Mouse (Mus musculus) right cerebral cortex, postnatal 14 days (tissue): ENCODE results near the gene Nmi.

Experiments used
- DNase-seq: peaks from one replicate; pipeline ENCODE4 v3.0.0; 2022

Nmi gene

GRCm38 (mm10) chr2:51938750-51939149, 34.5 kb downstream of the Nmi start:
- no peak for DNase-seq

- no peak for DNase-seq
Measured at GRCm38 (mm10) chr2:51937004-51937403, 36.3 kb downstream of the Nmi start.

GRCm38 (mm10) chr2:51936585-51936984, 36.7 kb downstream of the Nmi start:
- DNase-seq, result no peak

GRCm38 (mm10) chr2:51935921-51936320, 37.4 kb downstream of the Nmi start:
- DNase-seq, result no peak

- DNase-seq, result peak; percentile 75
Measured at GRCm38 (mm10) chr2:51934574-51935334, 38.5 kb downstream of the Nmi start, which contains the start of gene Rbm43. TSS of gene Rbm43 (minus strand) at chr2:51935163.

GRCm38 (mm10) chr2:51933341-51934134, 39.8 kb downstream of the Nmi start:
- no peak for DNase-seq

GRCm38 (mm10) chr2:51931241-51931640, 42.1 kb downstream of the Nmi start:
- no peak for DNase-seq

- DNase-seq, result peak; percentile 62
Measured at GRCm38 (mm10) chr2:51914944-51915680, 58.2 kb downstream of the Nmi start.

GRCm38 (mm10) chr2:51914532-51914931, 58.8 kb downstream of the Nmi start:
- DNase-seq, result no peak

GRCm38 (mm10) chr2:51912740-51913139, 60.6 kb downstream of the Nmi start:
- DNase-seq, result no peak

GRCm38 (mm10) chr2:51911864-51912263, 61.4 kb downstream of the Nmi start:
- no peak for DNase-seq

- DNase-seq, result no peak
Measured at GRCm38 (mm10) chr2:51907538-51908110, 65.7 kb downstream of the Nmi start.

- DNase-seq, result no peak
Measured at GRCm38 (mm10) chr2:51905637-51906036, 67.7 kb downstream of the Nmi start.
